Mouse (Mus musculus) kidney, adult 9 months (tissue): ENCODE results near the gene Pknox2.

Source experiments
- DNase-seq: peaks from one replicate; pipeline ENCODE4 v3.0.0; 2022

The Pknox2 gene

GRCm38 (mm10) chr9:36933813-36934493 is 213.3 kb downstream of the Pknox2 start:
- DNase-seq = peak; percentile 43

- no peak for DNase-seq
Measured at GRCm38 (mm10) chr9:36932950-36933812, 214.0 kb downstream of the Pknox2 start.

- no peak for DNase-seq
Measured at GRCm38 (mm10) chr9:36931657-36932056, 215.6 kb downstream of the Pknox2 start.

GRCm38 (mm10) chr9:36923753-36924152 is 223.5 kb downstream of the Pknox2 start:
- DNase-seq = no peak

GRCm38 (mm10) chr9:36921718-36922415 is 225.3 kb downstream of the Pknox2 start:
- DNase-seq = no peak

- no peak for DNase-seq
Measured at GRCm38 (mm10) chr9:36919472-36919871, 227.7 kb downstream of the Pknox2 start.

GRCm38 (mm10) chr9:36918582-36918981 is 228.6 kb downstream of the Pknox2 start:
- no peak for DNase-seq

- no peak for DNase-seq
Measured at GRCm38 (mm10) chr9:36916915-36917314, 230.3 kb downstream of the Pknox2 start.

- peak; percentile 71 for DNase-seq
Measured at GRCm38 (mm10) chr9:36916362-36916761, 230.8 kb downstream of the Pknox2 start.

- no peak for DNase-seq
Measured at GRCm38 (mm10) chr9:36905452-36905851, 241.8 kb downstream of the Pknox2 start.

GRCm38 (mm10) chr9:36900464-36900863 is 246.7 kb downstream of the Pknox2 start:
- no peak for DNase-seq

GRCm38 (mm10) chr9:36898560-36898959 is 248.6 kb downstream of the Pknox2 start:
- no peak for DNase-seq

- DNase-seq = peak; percentile 35
Measured at GRCm38 (mm10) chr9:36895009-36895693, 252.1 kb downstream of the Pknox2 start.

- no peak for DNase-seq
Measured at GRCm38 (mm10) chr9:36894242-36894641, 253.0 kb downstream of the Pknox2 start.

- no peak for DNase-seq
Measured at GRCm38 (mm10) chr9:36893413-36893990, 253.7 kb downstream of the Pknox2 start.

- peak; percentile 20 for DNase-seq
Measured at GRCm38 (mm10) chr9:36890552-36890951, 256.7 kb downstream of the Pknox2 start.

- DNase-seq = peak; percentile 37
Measured at GRCm38 (mm10) chr9:36885237-36885636, 262.0 kb downstream of the Pknox2 start.

GRCm38 (mm10) chr9:36883569-36883968 is 263.6 kb downstream of the Pknox2 start:
- DNase-seq = no peak

GRCm38 (mm10) chr9:36882034-36882745 is 265.0 kb downstream of the Pknox2 start:
- no peak for DNase-seq

GRCm38 (mm10) chr9:36881615-36882014 is 265.6 kb downstream of the Pknox2 start:
- no peak for DNase-seq

GRCm38 (mm10) chr9:36876787-36877186 is 270.4 kb downstream of the Pknox2 start:
- no peak for DNase-seq

- no peak for DNase-seq
Measured at GRCm38 (mm10) chr9:36876313-36876712, 270.9 kb downstream of the Pknox2 start.
